Mouse (Mus musculus) myocyte (in vitro differentiated cells): ENCODE results near the gene Dnajc5g.

Source experiments
- CEBPB ChIP-seq: IDR thresholded peaks from 2 replicates; pipeline ENCODE4 v1.6.1; 2011; ENCODE audit warnings: mild to moderate bottlenecking, moderate library complexity; ENCODE audit not compliant: poor library complexity, insufficient read depth, severe bottlenecking
- E2F4 ChIP-seq: IDR thresholded peaks from one replicate; pipeline ENCODE4 v1.6.1; 2011; ENCODE audit warnings: mild to moderate bottlenecking, control low read depth, moderate library complexity; ENCODE audit not compliant: insufficient read depth
- MAX ChIP-seq: IDR thresholded peaks from one replicate; pipeline ENCODE4 v1.6.1; 2011; ENCODE audit warnings: low read depth, mild to moderate bottlenecking, control low read depth
- MYOD1 ChIP-seq, 3 experiments: IDR thresholded peaks; one replicate each; pipeline ENCODE4 v1.6.1; 2011; ENCODE audit warnings: control low read depth in 2 of 3, low read depth in 2 of 3, mild to moderate bottlenecking in 2 of 3, moderate library complexity in 1 of 3; ENCODE audit not compliant: insufficient read length in 2 of 3, control insufficient read depth in 1 of 3
- MYOG ChIP-seq, 3 experiments: IDR thresholded peaks; one replicate each; pipeline ENCODE4 v1.6.1; 2011; ENCODE audit warnings: control low read depth in 2 of 3, low read depth in 2 of 3, mild to moderate bottlenecking in 2 of 3; ENCODE audit not compliant: insufficient read length in 2 of 3, control insufficient read depth in 1 of 3, insufficient read depth in 1 of 3
- POLR2A ChIP-seq: IDR thresholded peaks from one replicate; pipeline ENCODE4 v1.6.1; 2011; ENCODE audit warnings: low read depth, mild to moderate bottlenecking, control low read depth, moderate library complexity; ENCODE audit not compliant: insufficient read length
- REST ChIP-seq: IDR thresholded peaks from one replicate; pipeline ENCODE4 v1.6.1; 2011; ENCODE audit warnings: mild to moderate bottlenecking, control low read depth, moderate library complexity; ENCODE audit not compliant: insufficient read depth, insufficient read length
- SRF ChIP-seq: IDR thresholded peaks from one replicate; pipeline ENCODE4 v1.6.1; 2011; ENCODE audit warnings: low read depth; ENCODE audit not compliant: control insufficient read depth, insufficient read length
- TCF12 ChIP-seq: IDR thresholded peaks from one replicate; pipeline ENCODE4 v1.6.1; 2011; ENCODE audit warnings: mild to moderate bottlenecking, control low read depth; ENCODE audit not compliant: poor library complexity, insufficient read depth, severe bottlenecking
- TCF3 ChIP-seq: IDR thresholded peaks from one replicate; pipeline ENCODE4 v1.6.1; 2011; ENCODE audit warnings: low read depth, control low read depth; ENCODE audit not compliant: insufficient read length
- USF1 ChIP-seq: IDR thresholded peaks from one replicate; pipeline ENCODE4 v1.6.1; 2011; ENCODE audit warnings: low read depth, mild to moderate bottlenecking, control low read depth, moderate library complexity

DNA sequence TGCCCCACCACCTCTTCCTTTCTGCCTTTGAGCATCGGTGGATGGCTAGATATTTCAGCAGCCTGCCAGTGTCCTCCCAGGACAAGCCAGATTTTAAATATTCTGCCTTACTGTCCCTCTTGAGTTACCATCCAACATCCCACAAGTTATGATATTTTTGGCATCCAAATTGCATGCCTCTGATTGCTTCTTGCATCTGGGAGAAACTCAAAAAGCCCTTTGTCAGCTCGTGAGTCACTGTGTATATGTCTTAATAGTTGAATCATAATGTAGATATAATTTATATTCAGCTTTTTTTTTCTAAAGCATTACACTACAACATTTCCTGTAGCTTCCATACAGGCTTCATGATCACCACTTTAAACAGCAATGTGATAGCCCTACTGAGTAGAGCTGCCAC lies 19.0 kb upstream of the Dnajc5g start:
- TF ChIP-seq USF1 (no peak), CEBPB (no peak), POLR2A (no peak), MYOD1 (IDR thresholded peaks at IDR 0.05; ENCODE audit: control insufficient read depth in 1 of 3, insufficient read length in 2 of 3, low read depth in 2 of 3) (no peak), MYOG (IDR thresholded peaks at IDR 0.05; ENCODE audit: control insufficient read depth in 1 of 3, insufficient read depth in 1 of 3, insufficient read length in 2 of 3, low read depth in 2 of 3) (no peak), TCF12 (no peak), TCF3 (no peak), REST (no peak), E2F4 (no peak), MAX (no peak), SRF (no peak)
